23 mouse cellular contexts compared by ENCODE assay signal in the genomic region with DNA sequence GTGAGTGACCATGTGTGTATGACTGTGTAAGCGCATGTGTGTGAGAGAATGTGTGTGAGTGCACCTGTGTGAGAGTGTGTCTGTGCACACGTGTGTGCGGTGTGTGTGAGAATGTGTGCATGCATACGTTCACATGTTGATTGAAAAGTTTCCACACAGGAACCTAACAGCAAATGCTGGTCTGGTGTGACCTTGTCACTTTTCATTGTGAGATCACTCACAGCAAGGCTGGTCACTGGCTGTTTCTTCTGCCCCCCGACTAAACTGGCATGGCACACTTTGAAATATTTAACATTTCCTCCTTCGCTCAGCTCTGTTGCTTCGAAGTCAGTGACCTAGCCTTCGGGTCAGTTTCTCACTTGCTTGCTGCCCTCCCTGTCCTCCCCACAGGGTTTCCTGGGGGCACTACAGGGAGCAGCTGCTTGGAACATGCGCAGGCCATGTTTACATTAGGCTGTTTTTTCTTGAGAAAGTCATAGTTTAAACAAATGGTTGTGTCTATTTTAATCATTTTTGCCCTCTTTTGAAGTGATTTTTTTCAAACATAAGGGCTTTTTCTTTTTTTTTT.
A peak's percentile ranks its signal among the peaks of the same experiment; 100 is the strongest.
DNase-seq lines count a peak whose midpoint lies in the region; ATAC-seq and TF ChIP-seq lines count a peak whose summit lies in the region.
"Had no signal": no experiment of that assay in that cellular context is flagged by ENCODE, and none has a peak within 500 bp of the region (broad histone marks: within the 10 kb centered on the region; RNA-seq: fewer than 3 reads in every experiment).

No protein-coding gene starts in this region.

- intact Hi-C loops in left cerebral cortex, postnatal 14 days (cut with DNase I): no loop called here

- H3K27me3 ChIP-seq in kidney, embryonic 15.5 days: no peaks in the 10 kb centered on the region
- H3K27me3 ChIP-seq in lung, embryonic 15.5 days: no peaks in the 10 kb centered on the region
- no peaks in the 10 kb centered on the region for H3K27me3 ChIP-seq in stomach, postnatal 0 days (ENCODE audit: control insufficient read depth, insufficient read depth, low read length)
- H3K27me3 ChIP-seq in midbrain, embryonic 10.5 days (ENCODE audit: low read depth, poor library complexity, severe bottlenecking): no peaks in the 10 kb centered on the region
- H3K27me3 ChIP-seq: embryonic facial prominence, embryonic 15.5 days; hindbrain, embryonic 15.5 days; midbrain, embryonic 12.5 days; Patski had no signal

- TF ChIP-seq CTCF in lung, adult 2 months (IDR thresholded peaks at IDR 0.05; ENCODE audit: insufficient read depth, low read length): no peak
- no peak for TF ChIP-seq CTCF in stomach, postnatal 0 days (IDR thresholded peaks at IDR 0.05; ENCODE audit: low read depth)

- no peak overlapping the region for H3K4me2 ChIP-seq in kidney, embryonic 15.5 days
- no peak overlapping the region for H3K4me2 ChIP-seq in lung, embryonic 15.5 days
- H3K4me2 ChIP-seq in stomach, postnatal 0 days (replicated peaks; ENCODE audit: low read depth): no peak overlapping the region
- H3K4me2 ChIP-seq: embryonic facial prominence, embryonic 15.5 days; heart, embryonic 11.5 days; hindbrain, embryonic 15.5 days; liver, embryonic 11.5 days; midbrain, embryonic 12.5 days had no signal

- H3K9ac ChIP-seq in kidney, embryonic 15.5 days: no peak overlapping the region
- H3K9ac ChIP-seq in lung, embryonic 15.5 days: no peak overlapping the region
- H3K9ac ChIP-seq in stomach, postnatal 0 days (ENCODE audit: low read length): no peak overlapping the region
- H3K9ac ChIP-seq: embryonic facial prominence, embryonic 15.5 days; hindbrain, embryonic 15.5 days; midbrain, embryonic 12.5 days had no signal

- TF ChIP-seq POLR2A in lung, adult 2 months (IDR thresholded peaks at IDR 0.05; ENCODE audit: borderline replicate concordance, extremely low read depth, low read depth, low read length): no peak

- no peak for TF ChIP-seq EP300 in stomach, postnatal 0 days (optimal IDR thresholded peaks at IDR 0.05)

- no peaks in the 10 kb centered on the region for H3K36me3 ChIP-seq in kidney, embryonic 15.5 days
- H3K36me3 ChIP-seq in lung, embryonic 15.5 days: no peaks in the 10 kb centered on the region
- H3K36me3 ChIP-seq in stomach, postnatal 0 days (ENCODE audit: control insufficient read depth, insufficient read depth, low read length): no peaks in the 10 kb centered on the region
- no peaks in the 10 kb centered on the region for H3K36me3 ChIP-seq in midbrain, embryonic 10.5 days
- H3K36me3 ChIP-seq: embryonic facial prominence, embryonic 15.5 days; hindbrain, embryonic 15.5 days; midbrain, embryonic 12.5 days had no signal

- H3K4me1 ChIP-seq in kidney, embryonic 15.5 days: peaks cover 5% of the 10 kb centered on the region
- H3K4me1 ChIP-seq in lung, embryonic 15.5 days: peaks cover 5% of the 10 kb centered on the region
- H3K4me1 ChIP-seq in lung, adult 2 months (ENCODE audit: control insufficient read depth, insufficient read depth, low read length): no peaks in the 10 kb centered on the region
- no peaks in the 10 kb centered on the region for H3K4me1 ChIP-seq in stomach, postnatal 0 days (replicated peaks; ENCODE audit: control insufficient read depth, insufficient read depth)
- H3K4me1 ChIP-seq in midbrain, embryonic 10.5 days: no peaks in the 10 kb centered on the region
- H3K4me1 ChIP-seq: embryonic facial prominence, embryonic 15.5 days; hindbrain, embryonic 15.5 days; midbrain, embryonic 12.5 days had no signal

- H3K4me3 ChIP-seq in kidney, embryonic 15.5 days (replicated peaks): no peak overlapping the region
- H3K4me3 ChIP-seq in lung, embryonic 15.5 days: no peak overlapping the region
- H3K4me3 ChIP-seq in lung, adult 2 months (replicated peaks; ENCODE audit: extremely low read depth, low read depth, low read length): no peak overlapping the region
- H3K4me3 ChIP-seq in stomach, postnatal 0 days (ENCODE audit: low read depth, low read length): no peak overlapping the region
- no peak overlapping the region for H3K4me3 ChIP-seq in midbrain, embryonic 10.5 days
- H3K4me3 ChIP-seq: embryonic facial prominence, embryonic 15.5 days; hindbrain, embryonic 15.5 days; midbrain, embryonic 12.5 days had no signal

- no peak for DNase-seq in kidney, postnatal 25 days
- DNase-seq in lung, adult 2 months: no peak
- DNase-seq in lung, postnatal 14 days: peak; percentile 4
- peak; percentile 21 for DNase-seq in stomach, postnatal 0 days (ENCODE audit: low spot score)
- DNase-seq in left cerebral cortex, postnatal 14 days (ENCODE audit: low spot score in 2 of 2): no peak
- DNase-seq in midbrain, embryonic 10.5 days (ENCODE audit: low spot score): no peak
- DNase-seq: adrenal gland, adult 8-10 months; cerebellum, adult 9-10 months; heart, postnatal 10 days; left cerebral cortex, postnatal 4 days; right cerebral cortex, adult 18-20 months; thymus, postnatal 36 days had no signal

- 37% methylated on average over 9 of the region's 9 CpGs for WGBS in kidney, embryonic 15.5 days
- WGBS in lung, embryonic 15.5 days: 28% methylated on average over 9 of the region's 9 CpGs
- WGBS in lung, adult 2 months: 44% methylated on average over 9 of the region's 9 CpGs
- 42% methylated on average over 9 of the region's 9 CpGs for WGBS in stomach, postnatal 0 days
- 74% methylated on average over 9 of the region's 9 CpGs for WGBS in midbrain, embryonic 10.5 days

- no peak for ATAC-seq in kidney, embryonic 15.5 days (replicated peaks; ENCODE audit: low FRiP score)
- peak; percentile 59; the same call in 1 of the 2 replicates for ATAC-seq in lung, embryonic 15.5 days (ENCODE audit: borderline replicate concordance, extremely low read depth, low FRiP score, low TSS enrichment)
- no peak for ATAC-seq in stomach, postnatal 0 days (ENCODE audit: low FRiP score, low TSS enrichment)
- ATAC-seq: forebrain, embryonic 16.5 days; intestine, postnatal 0 days; Patski had no signal

- H3K27ac ChIP-seq in kidney, embryonic 15.5 days: peak overlapping the region; percentile 38; the same call in 1 of the 2 replicates
- no peak overlapping the region for H3K27ac ChIP-seq in lung, embryonic 15.5 days
- no peak overlapping the region for H3K27ac ChIP-seq in stomach, postnatal 0 days (replicated peaks)
- H3K27ac ChIP-seq in midbrain, embryonic 10.5 days (replicated peaks): no peak overlapping the region
- H3K27ac ChIP-seq: embryonic facial prominence, embryonic 15.5 days; hindbrain, embryonic 15.5 days; macrophage; midbrain, embryonic 12.5 days had no signal

- H3K9me3 ChIP-seq in kidney, embryonic 15.5 days (replicated peaks): peaks cover 8% of the 10 kb centered on the region; the same call in 1 of the 2 replicates
- no peaks in the 10 kb centered on the region for H3K9me3 ChIP-seq in lung, embryonic 15.5 days
- H3K9me3 ChIP-seq in stomach, postnatal 0 days (ENCODE audit: control insufficient read depth, low read length): no peaks in the 10 kb centered on the region
- H3K9me3 ChIP-seq in midbrain, embryonic 10.5 days (replicated peaks): peaks cover 4% of the 10 kb centered on the region; the same call in 1 of the 2 replicates
- H3K9me3 ChIP-seq: embryonic facial prominence, embryonic 15.5 days; hindbrain, embryonic 15.5 days; midbrain, embryonic 12.5 days had no signal

Comparison
In these comparisons a context has a peak if more than half of its experiments do, and no peak if none do; other contexts are left out.
1. DNase-seq: peak in lung, postnatal 14 days (single experiment) and stomach, postnatal 0 days (single experiment); none in kidney, postnatal 25 days (0 of 2), lung, adult 2 months (single experiment), left cerebral cortex, postnatal 14 days (0 of 2) and midbrain, embryonic 10.5 days (single experiment).